Mouse (Mus musculus) kidney, postnatal 0 days (tissue): ENCODE measurements around the gene Camk2b. TPM values are rescaled to one million over a fixed set of nuclear protein-coding genes. Genes with fewer than 3 reads are reported as not detected.

ENCODE experiments used
- ATAC-seq: fragments of 200-750 bp; cut with Nextera tagmentation; replicated peaks from 2 replicates; pipeline ENCODE4 v1.8.0; 2017; ENCODE audit warnings: low read depth, moderate number of reproducible peaks, moderate TSS enrichment, moderate library complexity; ENCODE audit not compliant: low FRiP score
- DNase-seq: peaks from one replicate; pipeline ENCODE4 v3.0.0-alpha.2; 2016; ENCODE audit warnings: low spot score
- H3K27ac ChIP-seq: fragments of 300-500 bp; sonication (generic); 2 replicates; pipeline ENCODE4 v1.5.1; 2014; ENCODE audit warnings: mild to moderate bottlenecking
- H3K27me3 ChIP-seq: fragments of 300-500 bp; sonication (generic); 2 replicates; pipeline ENCODE4 v1.6.1; 2014; ENCODE audit warnings: low read length, mixed read lengths; ENCODE audit not compliant: insufficient read depth
- H3K36me3 ChIP-seq: fragments of 300-500 bp; sonication (generic); 2 replicates; pipeline ENCODE4 v1.6.1; 2014; ENCODE audit warnings: low read length, mixed read lengths; ENCODE audit not compliant: insufficient read depth
- H3K4me1 ChIP-seq: fragments of 300-500 bp; sonication (generic); replicated peaks from 2 replicates; pipeline ENCODE4 v1.6.1; 2014; ENCODE audit warnings: antibody characterized with exemption, low read length, mixed read lengths; ENCODE audit not compliant: insufficient read depth
- H3K4me2 ChIP-seq: fragments of 300-500 bp; sonication (generic); 2 replicates; pipeline ENCODE4 v1.6.1; 2014; ENCODE audit warnings: mild to moderate bottlenecking, low read length, moderate library complexity, mixed read lengths
- H3K4me3 ChIP-seq: fragments of 300-500 bp; sonication (generic); replicated peaks from 2 replicates; pipeline ENCODE4 v1.5.1; 2014; ENCODE audit warnings: low read depth, low read length
- H3K9ac ChIP-seq: fragments of 300-500 bp; sonication (generic); 2 replicates; pipeline ENCODE4 v1.6.1; 2014; ENCODE audit warnings: low read depth, low read length
- H3K9me3 ChIP-seq: fragments of 300-500 bp; sonication (generic); replicated peaks from 2 replicates; pipeline ENCODE4 v1.6.1; 2016; ENCODE audit warnings: low read length, inconsistent platforms, mixed read lengths
- CTCF ChIP-seq: IDR thresholded peaks from 2 replicates; pipeline ENCODE4 v1.5.1; 2016; ENCODE audit warnings: antibody characterized with exemption, low read depth, mild to moderate bottlenecking, moderate library complexity
- WGBS: fragments of 180-500 bp; shearing (Covaris S2); extraction: QIAGEN DNeasy Blood & Tissue Kit; methylation state at CpG from one replicate; pipeline ENCODE4 v1.1.7; 2014; 5-methylcytosine and 5-hydroxymethylcytosine counted together
- polyA plus RNA-seq: library from polyadenylated mRNA; unstranded; fragments of >200 nt; fragmentation: Nextera tagmentation; extraction: Ambion mirVana; gene quantifications from 2 replicates; pipeline ENCODE4 v1.2.1, GENCODE M21; 2015

The Camk2b gene
- polyA plus RNA-seq, 1 experiment from 2014 or later = 3.3 TPM

DNA sequence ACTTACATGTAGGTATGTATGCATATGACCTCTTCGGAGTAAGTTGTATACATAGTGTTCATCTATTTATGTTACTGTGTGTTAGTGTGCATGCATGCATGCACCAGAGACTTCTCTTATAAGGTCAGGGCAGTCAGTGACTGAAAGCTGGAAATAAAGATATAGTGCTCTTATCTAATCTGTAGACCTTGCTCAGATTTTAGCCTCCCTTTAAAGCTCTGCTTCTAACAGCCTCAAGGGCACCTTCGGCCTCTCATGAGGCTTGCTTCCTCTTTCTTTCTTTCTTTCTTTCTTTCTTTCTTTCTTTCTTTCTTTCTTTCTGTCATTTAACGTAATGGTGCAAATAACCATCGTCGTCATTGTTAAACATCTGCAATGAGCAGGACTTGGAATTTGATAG is 111.7 kb downstream of the Camk2b start:
- ATAC-seq = no peak
- no peak overlapping the region for H3K27ac ChIP-seq
- no peak overlapping the region; the same call in 1 of the 2 replicates for H3K4me2 ChIP-seq
- no peak overlapping the region for H3K9ac ChIP-seq
- DNase-seq = no peak
- 73% methylated on average over 5 of the region's 5 CpGs for WGBS
- no peaks in the 10 kb centered on the region for H3K9me3 ChIP-seq
- TF ChIP-seq CTCF = no peak
- no peaks in the 10 kb centered on the region for H3K27me3 ChIP-seq
- H3K4me3 ChIP-seq = no peak overlapping the region
- 0 out of 2 replicates have a peak, but pooled peaks cover 3% of the 10 kb centered on the region for H3K36me3 ChIP-seq
- H3K4me1 ChIP-seq = peaks cover 12% of the 10 kb centered on the region

DNA sequence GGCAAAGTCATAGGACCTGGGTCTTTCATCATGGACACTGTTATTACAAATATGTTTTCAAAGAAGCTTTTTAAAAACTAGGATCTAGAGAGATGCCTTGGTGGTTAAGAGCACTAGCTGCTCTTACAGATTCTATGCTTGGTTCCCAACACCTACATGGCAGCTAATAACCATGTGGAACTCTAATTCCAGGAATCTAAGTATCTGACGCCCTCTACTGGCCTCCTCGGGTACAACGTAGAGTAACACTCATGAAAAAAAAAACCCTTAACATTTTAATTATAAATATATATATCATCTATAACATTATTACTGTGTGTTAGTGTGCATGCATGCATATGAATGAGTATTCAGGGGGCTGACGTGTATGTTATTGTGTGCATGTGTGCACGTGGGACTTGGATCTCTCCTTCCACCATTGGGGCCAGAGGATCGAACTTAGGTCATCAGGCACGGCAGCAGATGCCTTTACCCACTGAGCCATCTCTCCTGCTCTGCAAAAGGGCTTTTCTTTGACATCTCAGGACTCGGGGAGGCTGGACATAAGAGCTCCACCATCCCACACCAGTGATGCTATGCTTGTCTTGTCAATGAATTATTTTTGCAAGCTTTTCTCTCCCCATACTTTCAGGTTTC is 112.9 kb downstream of the Camk2b start:
- ATAC-seq (no peak), DNase-seq (peak; percentile 49)
- H3K9me3 ChIP-seq = no peaks in the 10 kb centered on the region
- H3K4me2 ChIP-seq = no peak overlapping the region
- no peak overlapping the region for H3K9ac ChIP-seq
- H3K27ac ChIP-seq = peak overlapping the region; percentile 36
- peak; percentile 57 for TF ChIP-seq CTCF
- H3K36me3 ChIP-seq = no peaks in the 10 kb centered on the region
- no peak overlapping the region for H3K4me3 ChIP-seq
- H3K27me3 ChIP-seq = no peaks in the 10 kb centered on the region
- WGBS = 37% methylated on average over 8 of the region's 8 CpGs
- H3K4me1 ChIP-seq = peaks cover 12% of the 10 kb centered on the region

GRCm38 (mm10) chr11:5952501-5952900 is 113.7 kb downstream of the Camk2b start:
- 24% methylated on average over 5 of the region's 5 CpGs for WGBS
- peaks cover 12% of the 10 kb centered on the region for H3K4me1 ChIP-seq

GRCm38 (mm10) chr11:5949586-5950352 is 116.4 kb downstream of the Camk2b start, which contains the start of gene Gck:
Gene Gck (minus strand): TSS chr11:5950081.
- Histone ChIP-seq H3K27ac (no peak within 1 kb of the TSS), H3K4me2 (no peak within 1 kb of the TSS)
- DNase-seq = no peak

More at GRCm38 (mm10) chr11:5952501-5952900, 113.7 kb downstream of the Camk2b start:
- H3K9me3 ChIP-seq = no peaks in the 10 kb centered on the region
- H3K27ac ChIP-seq = peak overlapping the region; percentile 36; the same call in 1 of the 2 replicates
- H3K9ac ChIP-seq = no peak overlapping the region
- DNase-seq (peak; percentile 80), ATAC-seq (no peak)
- H3K27me3 ChIP-seq = no peaks in the 10 kb centered on the region
- H3K36me3 ChIP-seq = no peaks in the 10 kb centered on the region
- H3K4me2 ChIP-seq = no peak overlapping the region
- no peak overlapping the region for H3K4me3 ChIP-seq
- no peak for TF ChIP-seq CTCF

DNA sequence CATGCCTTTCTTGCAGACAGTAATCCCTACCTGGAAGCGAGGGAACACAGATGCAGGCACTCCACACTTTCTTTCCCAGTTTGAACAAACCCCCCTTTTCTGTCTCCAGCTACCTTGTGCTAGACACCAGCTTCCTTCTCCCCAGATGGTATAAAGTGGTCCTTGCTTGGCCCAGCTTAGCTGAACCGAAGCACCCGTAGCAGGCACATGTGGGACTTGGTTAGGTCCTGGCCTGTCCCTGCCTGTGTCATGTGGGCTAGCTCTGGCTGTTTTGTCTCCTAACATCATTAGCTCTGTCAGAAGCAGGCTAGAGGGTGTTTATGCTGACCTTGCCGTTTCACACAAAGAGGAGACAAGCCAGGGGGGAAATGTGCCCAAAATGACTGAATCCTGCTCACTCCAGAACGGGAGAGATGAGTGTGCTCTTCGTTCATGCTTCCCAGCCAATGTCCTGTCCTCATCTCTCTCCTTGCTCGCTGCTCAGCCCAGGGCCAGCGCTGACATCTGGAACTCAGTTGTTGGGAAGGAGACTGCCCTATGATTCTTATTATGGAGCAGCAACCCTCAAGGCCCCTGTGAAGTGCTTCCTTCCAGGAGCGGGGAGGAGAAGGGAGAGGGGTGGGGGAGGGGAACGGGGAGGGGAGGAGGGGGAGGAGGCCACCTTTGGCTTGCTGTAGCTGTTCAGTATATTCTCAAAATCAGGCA is 117.5 kb downstream of the Camk2b start:
- 58% methylated on average over 10 of the region's 10 CpGs for WGBS
- ATAC-seq = no peak
- no peaks in the 10 kb centered on the region for H3K36me3 ChIP-seq
- 0 out of 2 replicates have a peak, but pooled peaks cover 3% of the 10 kb centered on the region for H3K4me1 ChIP-seq
- H3K4me3 ChIP-seq = no peak overlapping the region
- no peak for TF ChIP-seq CTCF
- H3K4me2 ChIP-seq = no peak overlapping the region
- H3K9ac ChIP-seq = no peak overlapping the region
- H3K27me3 ChIP-seq = no peaks in the 10 kb centered on the region
- H3K27ac ChIP-seq = no peak overlapping the region
- no peak for DNase-seq
- H3K9me3 ChIP-seq = no peaks in the 10 kb centered on the region

More at GRCm38 (mm10) chr11:5949586-5950352, 116.4 kb downstream of the Camk2b start, which contains the start of gene Gck:
- Histone ChIP-seq H3K4me3 (no peak within 1 kb of the TSS), H3K4me1 (0 out of 2 replicates have a peak, but pooled peaks cover 3% of the 10 kb centered on the region), H3K9me3 (no peaks in the 10 kb centered on the region), H3K9ac (no peak within 1 kb of the TSS), H3K36me3 (no peaks in the 10 kb centered on the region), H3K27me3 (no peaks in the 10 kb centered on the region)
- TF ChIP-seq CTCF = no peak
- ATAC-seq = peak; percentile 58
- 68% methylated on average over 8 of the region's 8 CpGs for WGBS

DNA sequence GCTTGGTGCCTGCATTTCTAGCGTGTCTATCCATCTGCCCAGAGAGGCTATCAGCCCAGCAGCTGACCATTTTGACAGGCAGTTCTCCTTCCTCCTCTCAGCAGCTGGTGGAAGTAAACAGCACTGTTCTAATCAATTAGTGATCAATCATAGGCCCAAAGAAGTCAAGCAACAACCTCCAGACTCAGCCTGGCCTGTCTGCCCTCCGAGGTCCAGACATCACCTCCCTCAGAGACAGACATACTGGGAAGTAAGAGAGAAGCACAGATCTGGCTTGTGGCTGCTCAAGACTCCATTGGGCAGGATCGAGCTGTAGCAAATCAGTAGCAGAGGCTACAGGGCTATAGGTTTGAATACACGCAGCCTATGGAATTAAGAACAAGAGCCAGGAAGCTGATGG is 118.4 kb downstream of the Camk2b start:
- 0 out of 2 replicates have a peak, but pooled peaks cover 2% of the 10 kb centered on the region for H3K4me1 ChIP-seq
- no peak for DNase-seq
- no peak for TF ChIP-seq CTCF
- WGBS = 59% methylated on average over 4 of the region's 4 CpGs
- no peaks in the 10 kb centered on the region for H3K36me3 ChIP-seq
- no peak overlapping the region for H3K27ac ChIP-seq
- no peaks in the 10 kb centered on the region for H3K27me3 ChIP-seq
- H3K4me3 ChIP-seq = no peak overlapping the region
- no peaks in the 10 kb centered on the region for H3K9me3 ChIP-seq
- ATAC-seq = no peak
- H3K4me2 ChIP-seq = no peak overlapping the region
- H3K9ac ChIP-seq = no peak overlapping the region
